10 mouse cellular contexts compared by ENCODE assay signal in the genomic region with DNA sequence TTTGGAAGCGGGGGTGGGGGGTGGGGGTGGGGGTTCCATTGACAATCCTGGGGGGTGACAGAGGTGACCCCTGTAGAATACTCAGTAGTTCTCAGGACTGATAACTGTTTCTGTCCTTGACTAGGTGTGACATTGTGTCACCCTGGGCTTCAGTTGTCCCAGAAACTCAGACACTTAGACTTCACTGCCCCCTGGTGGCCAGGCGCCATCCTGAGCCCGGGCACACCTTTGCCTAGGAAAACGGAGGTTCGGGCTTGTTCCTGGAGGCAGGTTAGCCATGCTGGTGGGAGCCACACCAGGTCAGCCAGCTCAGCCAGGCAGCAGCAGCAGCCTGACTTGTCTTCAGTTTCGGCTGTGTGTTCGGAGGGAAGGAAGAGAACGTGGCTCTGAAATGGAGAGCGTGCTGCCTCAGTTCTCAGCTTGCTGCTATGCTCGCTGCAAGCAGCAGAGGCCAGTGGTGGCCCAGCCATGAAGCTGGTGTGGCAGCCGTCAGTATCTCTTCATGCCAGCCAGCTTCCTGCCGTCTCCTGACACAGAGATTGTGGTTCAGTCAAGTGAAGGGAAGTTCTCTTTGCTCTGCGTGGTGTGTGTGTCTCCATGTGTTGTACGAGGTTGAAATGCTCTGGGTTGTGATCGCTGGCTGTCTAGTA. TPM values are rescaled to one million over a fixed set of nuclear protein-coding genes. Genes with fewer than 3 reads are reported as not detected.
DNase-seq lines count a peak whose midpoint lies in the region; ATAC-seq and TF ChIP-seq lines count a peak whose summit lies in the region.
"Had no signal": no experiment of that assay in that cellular context is flagged by ENCODE, and none has a peak within 500 bp of the region (broad histone marks: within the 10 kb centered on the region; RNA-seq: fewer than 3 reads in every experiment).

No protein-coding gene starts in this region.

- H3K4me2 ChIP-seq in heart, embryonic 12.5 days: no peak overlapping the region
- no peak overlapping the region for H3K4me2 ChIP-seq in intestine, embryonic 15.5 days (replicated peaks)
- H3K4me2 ChIP-seq in midbrain, embryonic 15.5 days: no peak overlapping the region

- H3K9me3 ChIP-seq in heart, embryonic 12.5 days (replicated peaks): no peaks in the 10 kb centered on the region; the same call in 1 of the 2 replicates
- no peaks in the 10 kb centered on the region for H3K9me3 ChIP-seq in intestine, embryonic 15.5 days
- no peaks in the 10 kb centered on the region for H3K9me3 ChIP-seq in midbrain, embryonic 15.5 days

- no peak for TF ChIP-seq EP300 in heart, adult 2 months (IDR thresholded peaks at IDR 0.05; ENCODE audit: insufficient read depth, low read depth, low read length)

- no peak for ATAC-seq in heart, embryonic 12.5 days (ENCODE audit: insufficient number of reproducible peaks, low FRiP score)
- peak; percentile 34; the same call in 1 of the 2 replicates for ATAC-seq in intestine, embryonic 15.5 days
- 0 out of 2 replicates have a peak, but pooled peaks have one; percentile 32 for ATAC-seq in midbrain, embryonic 15.5 days (replicated peaks)
- ATAC-seq: Patski had no signal

- no peak for TF ChIP-seq POLR2A in heart, adult 2 months (IDR thresholded peaks at IDR 0.05; ENCODE audit: insufficient read depth, low read depth, low read length)
- TF ChIP-seq POLR2A in cerebellum, adult 2 months (IDR thresholded peaks at IDR 0.05; ENCODE audit: borderline replicate concordance, insufficient read depth, low read length): no peak

- H3K9ac ChIP-seq in heart, adult 2 months (ENCODE audit: low read depth, low read length): no peak overlapping the region
- H3K9ac ChIP-seq in heart, embryonic 12.5 days: no peak overlapping the region
- H3K9ac ChIP-seq in intestine, embryonic 15.5 days: no peak overlapping the region
- H3K9ac ChIP-seq in midbrain, embryonic 15.5 days: no peak overlapping the region

- peak; percentile 83 for TF ChIP-seq CTCF in heart, adult 2 months (IDR thresholded peaks at IDR 0.05)
- TF ChIP-seq CTCF in cerebellum, adult 2 months (IDR thresholded peaks at IDR 0.05; ENCODE audit: borderline replicate concordance, insufficient read depth, low read depth, low read length): peak; percentile 87

- H3K79me2 ChIP-seq in heart, adult 2 months (replicated peaks; ENCODE audit: control insufficient read depth, insufficient read depth, low read length): no peaks in the 10 kb centered on the region

- H3K27ac ChIP-seq in heart, adult 2 months: no peak overlapping the region
- no peak overlapping the region for H3K27ac ChIP-seq in heart, embryonic 12.5 days (ENCODE audit: poor library complexity, severe bottlenecking)
- H3K27ac ChIP-seq in cerebellum, adult 2 months (ENCODE audit: insufficient read depth, low read length): no peak overlapping the region
- H3K27ac ChIP-seq in intestine, embryonic 15.5 days: no peak overlapping the region
- no peak overlapping the region for H3K27ac ChIP-seq in midbrain, embryonic 15.5 days
- H3K27ac ChIP-seq: macrophage had no signal

- H3K4me1 ChIP-seq in heart, adult 2 months (ENCODE audit: control insufficient read depth, insufficient read depth, low read length): no peaks in the 10 kb centered on the region
- H3K4me1 ChIP-seq in heart, embryonic 12.5 days (replicated peaks): peaks cover 10% of the 10 kb centered on the region
- peaks cover 9% of the 10 kb centered on the region; the same call in 1 of the 2 replicates for H3K4me1 ChIP-seq in cerebellum, adult 2 months (ENCODE audit: control insufficient read depth, insufficient read depth, low read length)
- no peaks in the 10 kb centered on the region for H3K4me1 ChIP-seq in intestine, embryonic 15.5 days (replicated peaks)
- peaks cover 27% of the 10 kb centered on the region for H3K4me1 ChIP-seq in midbrain, embryonic 15.5 days

- H3K4me3 ChIP-seq in heart, adult 2 months: no peak overlapping the region
- H3K4me3 ChIP-seq in heart, embryonic 12.5 days: no peak overlapping the region
- H3K4me3 ChIP-seq in cerebellum, adult 2 months (replicated peaks; ENCODE audit: insufficient read depth, low read depth, low read length): no peak overlapping the region
- H3K4me3 ChIP-seq in intestine, embryonic 15.5 days (replicated peaks): no peak overlapping the region
- H3K4me3 ChIP-seq in midbrain, embryonic 15.5 days: no peak overlapping the region

- H3K27me3 ChIP-seq in heart, adult 2 months (ENCODE audit: control insufficient read depth, insufficient read depth, low read length): no peaks in the 10 kb centered on the region
- peaks cover 13% of the 10 kb centered on the region for H3K27me3 ChIP-seq in heart, embryonic 12.5 days (replicated peaks)
- no peaks in the 10 kb centered on the region for H3K27me3 ChIP-seq in cerebellum, adult 2 months (ENCODE audit: control insufficient read depth, insufficient read depth, low read length)
- no peaks in the 10 kb centered on the region for H3K27me3 ChIP-seq in intestine, embryonic 15.5 days (replicated peaks)
- H3K27me3 ChIP-seq in midbrain, embryonic 15.5 days (replicated peaks): no peaks in the 10 kb centered on the region
- H3K27me3 ChIP-seq: Patski had no signal

- intact Hi-C loops in heart, adult 2 months (cut with DNase I): loop anchor here (2.0 to 10.0 kb wide), 2 partner anchors 159 to 317 kb away; partner anchors contain the start of gene Acot7
- intact Hi-C loops in left cerebral cortex, postnatal 25 days (cut with DNase I): loop anchor here (2.0 to 5.0 kb wide), 2 partner anchors 57 to 154 kb away; partner anchors contain the start of gene Chd5

- WGBS in heart, adult 2 months: 41% methylated on average over 15 of the region's 15 CpGs
- WGBS in heart, embryonic 12.5 days: 36% methylated on average over 15 of the region's 15 CpGs
- WGBS in cerebellum, adult 2 months: 43% methylated on average over 15 of the region's 15 CpGs
- WGBS in intestine, embryonic 15.5 days: 52% methylated on average over 15 of the region's 15 CpGs
- WGBS in midbrain, embryonic 15.5 days: 52% methylated on average over 15 of the region's 15 CpGs

- DNase-seq in heart, adult 2 months: peak; percentile 61 to 80
- peak; percentile 78 to 86 for DNase-seq in cerebellum, adult 2 months
- DNase-seq in frontal cortex, postnatal 14 days (ENCODE audit: low spot score in 2 of 2): peak; percentile 56 to 70
- peak; percentile 79 to 86 for DNase-seq in left cerebral cortex, postnatal 25 days (ENCODE audit: low spot score in 2 of 2)
- peak; percentile 54 for DNase-seq in spleen, adult 12 weeks (ENCODE audit: low spot score)

- H3K36me3 ChIP-seq in heart, adult 2 months (ENCODE audit: control insufficient read depth, insufficient read depth, low read length): no peaks in the 10 kb centered on the region
- H3K36me3 ChIP-seq in heart, embryonic 12.5 days: no peaks in the 10 kb centered on the region
- H3K36me3 ChIP-seq in intestine, embryonic 15.5 days: no peaks in the 10 kb centered on the region
- H3K36me3 ChIP-seq in midbrain, embryonic 15.5 days (replicated peaks): no peaks in the 10 kb centered on the region

RNA-seq across cellular contexts. Expression of gene Kcnab2, which starts 13.7 kb away (rescaled TPM):
- total RNA-seq in heart, adult 2 months (2021): 1 to 10 TPM; 2.3 to 3.5 TPM
- 1.6 and 2.1 TPM in 2 replicates for polyA plus RNA-seq in heart, adult 2 months (2012; rRNA removed)
- 5.2 and 5.6 TPM in 2 replicates for polyA plus RNA-seq in heart, embryonic 12.5 days (2016; fragmentation: Nextera tagmentation; extraction: Ambion mirVana)
- polyA plus RNA-seq in cerebellum, adult 2 months (2012; rRNA removed): 161 and 191 TPM in 2 replicates
- 3.6 and 3.8 TPM in 2 replicates for polyA plus RNA-seq in intestine, embryonic 15.5 days (2015; fragmentation: Nextera tagmentation; extraction: Ambion mirVana)
- 100 to 1,000 TPM; 319 to 332 TPM for total RNA-seq in left cerebral cortex, postnatal 25 days (2021)
- 26.1 and 27.8 TPM in 2 replicates for polyA plus RNA-seq in midbrain, embryonic 15.5 days (2015; fragmentation: Nextera tagmentation; extraction: Ambion mirVana)

RNA-seq across cellular contexts. Expression of gene Nphp4, which starts 14.9 kb away (rescaled TPM):
- total RNA-seq in heart, adult 2 months (2021): under 1 TPM; 0.57 to 0.70 TPM
- polyA plus RNA-seq in heart, adult 2 months (2012; rRNA removed): 0.82 and 1.3 TPM in 2 replicates
- polyA plus RNA-seq in heart, embryonic 12.5 days (2016; fragmentation: Nextera tagmentation; extraction: Ambion mirVana): 2.6 and 2.7 TPM in 2 replicates
- polyA plus RNA-seq in cerebellum, adult 2 months (2012; rRNA removed): 8.7 and 8.8 TPM in 2 replicates
- 1.7 TPM in 2 replicates for polyA plus RNA-seq in intestine, embryonic 15.5 days (2015; fragmentation: Nextera tagmentation; extraction: Ambion mirVana)
- 10 to 100 TPM; 18.3 to 21.4 TPM for total RNA-seq in left cerebral cortex, postnatal 25 days (2021)
- polyA plus RNA-seq in midbrain, embryonic 15.5 days (2015; fragmentation: Nextera tagmentation; extraction: Ambion mirVana): 6.2 and 6.3 TPM in 2 replicates
